Mouse (Mus musculus): ENCODE data around the gene Tpcn1. TPM values are rescaled to one million over a fixed set of nuclear protein-coding genes. Genes with fewer than 3 reads are reported as not detected.

The Tpcn1 gene
- polyA plus RNA-seq (2017; shearing (Covaris generic)): 24.7 TPM

GRCm38 (mm10) chr5:120588569-120589094, at the start of gene Tpcn1, which contains the start of gene Iqcd:
Gene Tpcn1, minus strand, starts transcription at chr5:120588673.
Gene Iqcd, plus strand, starts transcription at chr5:120589016.

GRCm38 (mm10) chr5:120634131-120634530, 45.7 kb upstream of the Tpcn1 start, which contains the start of gene Cfap73:
Gene Cfap73, minus strand, starts transcription at chr5:120634235.

GRCm38 (mm10) chr5:120612442-120612821, 24.0 kb upstream of the Tpcn1 start, which contains the start of the genes Rita1 and Ddx54:
Gene Rita1, minus strand, starts transcription at chr5:120612589.
Gene Ddx54, plus strand, starts transcription at chr5:120612739.

GRCm38 (mm10) chr5:120510982-120511642, 77.4 kb downstream of the Tpcn1 start, which contains the start of gene Slc8b1:
Gene Slc8b1, plus strand, starts transcription at chr5:120511168.

GRCm38 (mm10) chr5:120503144-120503795, 85.2 kb downstream of the Tpcn1 start, which contains the start of gene Plbd2:
Gene Plbd2, minus strand, starts transcription at chr5:120503625.

Other genes starting within 250 kb of the Tpcn1 start
- not detected for gene Lhx5, start 157.0 kb downstream of the Tpcn1 start, polyA plus RNA-seq (2017; shearing (Covaris generic))
- not detected for gene Sdsl, start 115.9 kb downstream of the Tpcn1 start, polyA plus RNA-seq (2017; shearing (Covaris generic))
- gene Sds, start 112.1 kb downstream of the Tpcn1 start, polyA plus RNA-seq (2017; shearing (Covaris generic)): not detected
- gene Plbd2, start 85.0 kb downstream of the Tpcn1 start, polyA plus RNA-seq (2017; shearing (Covaris generic)): 3.6 TPM
- 18.1 TPM for gene Slc8b1, start 77.5 kb downstream of the Tpcn1 start, polyA plus RNA-seq (2017; shearing (Covaris generic))
- gene Iqcd, start 343 bp upstream of the Tpcn1 start, polyA plus RNA-seq (2017; shearing (Covaris generic)): 0.86 TPM
- gene Rita1, start 23.9 kb upstream of the Tpcn1 start, polyA plus RNA-seq (2017; shearing (Covaris generic)): 5.1 TPM
- gene Ddx54, start 24.1 kb upstream of the Tpcn1 start, polyA plus RNA-seq (2017; shearing (Covaris generic)): 86.5 TPM
- gene Cfap73, start 45.6 kb upstream of the Tpcn1 start, polyA plus RNA-seq (2017; shearing (Covaris generic)): not detected
- gene Rasal1, start 60.1 kb upstream of the Tpcn1 start, polyA plus RNA-seq (2017; shearing (Covaris generic)): 9.1 TPM
- gene Dtx1, start 123.3 kb upstream of the Tpcn1 start, polyA plus RNA-seq (2017; shearing (Covaris generic)): 23.4 TPM
- 6.8 TPM for gene Oas2, start 161.2 kb upstream of the Tpcn1 start, polyA plus RNA-seq (2017; shearing (Covaris generic))
- 20.0 TPM for gene Oas3, start 189.0 kb upstream of the Tpcn1 start, polyA plus RNA-seq (2017; shearing (Covaris generic))
- gene Oas1e, start 206.9 kb upstream of the Tpcn1 start, polyA plus RNA-seq (2017; shearing (Covaris generic)): not detected
- 13.4 TPM for gene Oas1c, start 223.8 kb upstream of the Tpcn1 start, polyA plus RNA-seq (2017; shearing (Covaris generic))

All from activated CD4-positive, CD25-positive, alpha-beta regulatory T cell, adult 9 weeks (primary cell).